Mouse (Mus musculus) B cell, adult 62 days (primary cell): ENCODE results near the gene Exosc9. TPM values are rescaled to one million over a fixed set of nuclear protein-coding genes. Genes with fewer than 3 reads are reported as not detected.

Experiments
- total RNA-seq: library from RNA; stranded (reverse); gene quantifications from 4 replicates; pipeline ENCODE4 v1.2.4, GENCODE M21; 2023

The Exosc9 gene
- 32.1 to 42.4 TPM (median 37.4 TPM) in 4 replicates for total RNA-seq

DNA sequence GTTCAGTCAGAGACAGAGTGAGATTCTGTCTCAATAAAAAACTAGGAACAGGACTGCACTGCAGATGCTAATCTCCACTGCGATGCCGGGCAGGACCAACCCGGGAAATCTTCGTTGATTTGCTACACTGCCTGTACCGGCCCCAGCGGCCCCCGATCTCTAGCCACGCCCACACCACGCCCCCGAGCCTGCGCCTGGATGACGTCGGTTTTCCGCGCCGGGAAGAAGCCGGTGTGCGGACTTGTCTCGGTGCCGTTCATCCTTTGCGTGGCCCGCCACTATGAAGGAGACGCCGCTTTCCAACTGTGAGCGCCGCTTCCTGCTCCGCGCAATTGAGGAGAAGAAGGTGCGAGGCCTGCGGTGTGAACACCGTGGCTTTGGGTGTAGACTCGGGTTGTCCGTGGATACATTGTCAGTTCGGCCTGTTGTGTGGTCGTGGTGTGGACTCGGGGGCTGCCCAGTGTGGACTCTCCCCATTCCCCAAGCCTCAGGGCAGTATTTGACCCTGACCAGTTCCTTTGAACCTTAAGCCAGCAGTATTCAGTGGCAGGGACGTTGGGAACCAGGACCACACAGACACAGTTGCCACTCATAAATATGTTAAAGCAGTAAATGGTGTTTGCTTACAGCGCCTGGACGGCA lies at the start of gene Exosc9:
Gene Exosc9, plus strand, starts transcription at position 201 of the 642 bp plus-strand sequence.

DNA sequence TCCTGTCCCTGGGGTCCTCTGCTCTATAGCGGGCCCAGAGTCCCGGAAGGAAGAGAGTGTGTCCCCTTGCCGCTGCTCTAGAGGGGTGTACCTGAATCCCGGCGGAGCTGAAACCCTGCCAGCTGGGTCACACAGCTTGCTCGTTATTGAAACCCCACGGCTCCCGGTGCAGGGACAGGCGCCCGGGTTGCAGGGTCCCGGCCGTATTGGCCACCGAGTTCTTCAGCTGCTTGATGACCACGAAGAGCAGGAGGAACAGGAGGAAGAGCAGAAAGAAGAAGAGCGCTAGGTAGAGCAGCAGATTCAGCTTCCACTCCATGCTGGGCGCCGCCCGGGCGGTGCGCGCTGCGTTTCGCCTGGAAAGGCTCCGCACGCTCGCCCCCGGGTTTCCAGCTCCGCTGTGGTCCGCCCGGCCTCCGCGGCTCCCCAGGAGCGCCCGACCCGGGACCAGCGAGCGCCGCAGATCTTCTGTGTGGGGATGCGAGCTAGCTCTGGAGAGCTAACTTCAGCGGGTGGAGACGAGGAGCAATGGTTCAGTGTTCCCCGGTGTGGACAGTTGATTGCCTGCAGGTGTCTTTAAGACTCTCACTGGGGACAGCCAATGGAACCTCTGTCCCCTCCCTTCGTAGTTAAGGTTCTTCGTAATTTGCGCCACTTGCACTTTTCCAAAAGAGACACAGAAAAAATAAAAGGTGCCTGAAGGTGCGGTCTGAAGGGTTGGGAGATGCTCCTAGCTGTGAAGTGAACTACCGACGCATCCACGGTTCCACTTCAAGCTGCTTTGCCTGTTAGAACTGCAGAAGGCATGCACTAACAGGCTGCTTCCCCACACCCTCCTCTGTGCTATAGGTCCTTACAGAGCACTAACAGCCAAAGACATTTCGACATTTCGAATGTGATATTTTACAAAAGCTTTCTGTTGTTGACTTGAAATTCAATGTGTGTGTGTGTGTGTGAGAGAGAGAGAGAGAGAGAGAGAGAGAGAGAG lies 31.0 kb upstream of the Exosc9 start, which contains the start of gene Gm11549:
Gene Gm11549, minus strand, starts transcription at position 741 of the 988 bp plus-strand sequence.

DNA sequence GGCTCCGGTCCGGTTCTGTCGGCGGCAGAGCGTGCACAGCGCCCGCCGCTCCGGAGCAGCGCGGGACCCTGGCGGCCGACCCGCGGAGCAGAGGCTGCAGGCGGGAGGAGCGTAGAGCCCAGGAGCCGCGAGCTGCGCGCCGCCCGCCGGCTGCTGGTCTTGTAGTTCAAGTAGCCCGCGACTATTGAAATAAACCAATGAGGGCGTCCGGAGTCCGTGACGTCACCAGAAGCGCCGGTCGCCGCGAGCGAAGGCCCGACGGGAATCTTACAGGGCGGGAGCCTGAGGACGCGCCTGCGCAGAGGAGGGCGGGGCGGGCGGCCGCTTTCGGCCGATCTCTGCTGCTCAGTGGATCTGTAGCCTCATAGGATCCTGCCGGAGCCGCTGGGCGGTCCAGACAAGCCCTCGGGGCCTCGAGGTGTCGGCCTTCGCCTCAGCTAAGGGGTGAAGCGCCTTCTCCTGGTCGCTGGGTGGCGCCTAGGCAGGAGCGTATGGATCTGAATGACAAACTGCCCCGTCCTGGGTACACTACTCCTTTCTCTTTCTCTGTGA lies 19.5 kb downstream of the Exosc9 start, which contains the start of gene Ccna2:
Gene Ccna2, minus strand, starts transcription at position 324 of the 552 bp plus-strand sequence.

DNA sequence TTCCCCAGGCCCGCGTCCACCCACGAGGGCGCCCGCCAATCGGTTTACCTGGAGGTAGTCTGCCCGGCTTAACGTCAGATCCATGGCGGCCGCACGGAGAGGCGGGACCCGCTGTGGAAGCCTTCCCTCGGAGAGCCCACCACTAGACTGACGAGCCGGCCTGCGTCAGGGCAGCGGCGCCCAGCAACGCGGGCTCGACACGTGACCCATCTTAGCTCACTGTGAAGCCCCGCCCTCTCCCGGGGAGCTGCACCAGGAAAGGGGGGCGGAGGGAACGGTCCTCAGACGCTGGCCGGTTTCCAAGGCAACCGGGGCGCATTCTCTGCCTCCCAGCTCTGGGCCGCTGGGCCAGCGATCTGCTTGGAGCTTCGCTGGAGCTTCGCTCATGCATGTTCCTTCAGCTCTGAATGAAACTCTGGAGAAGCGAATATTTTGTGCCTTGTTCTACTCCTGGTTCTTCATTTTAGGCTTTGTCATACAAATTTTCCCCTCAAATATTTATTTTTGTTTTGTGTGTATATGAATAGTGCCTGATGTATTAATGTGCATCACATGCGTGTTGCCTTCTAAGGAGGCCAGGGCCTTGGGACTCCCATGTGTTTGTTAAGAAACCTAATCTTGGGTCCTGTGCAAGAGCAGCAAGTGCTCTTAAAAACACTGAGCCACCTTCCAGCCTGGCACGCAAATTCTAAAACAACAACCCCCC lies 60.9 kb downstream of the Exosc9 start, which contains the start of gene Bbs7:
Gene Bbs7, minus strand, starts transcription at position 276 of the 706 bp plus-strand sequence.

Other genes with a start within 250 kb of the Exosc9 start
- gene Anxa5, start 76.7 kb upstream of the Exosc9 start, total RNA-seq: 24.4 to 33.1 TPM (median 27.1 TPM) in 4 replicates
- gene 1810062G17Rik, start 76.7 kb upstream of the Exosc9 start, total RNA-seq: 0.66 to 0.89 TPM (median 0.67 TPM) in 3 of 4 replicates, not detected in the other
- not detected in 4 replicates for gene Gm11549, start 30.8 kb upstream of the Exosc9 start, total RNA-seq
- gene Ccna2, start 19.5 kb downstream of the Exosc9 start, total RNA-seq: 1.1 to 3.0 TPM (median 2.2 TPM) in 4 replicates
- gene Bbs7, start 60.9 kb downstream of the Exosc9 start, total RNA-seq: 0.77 to 1.0 TPM (median 0.83 TPM) in 4 replicates
- gene Trpc3, start 137.6 kb downstream of the Exosc9 start, total RNA-seq: not detected in 4 replicates